Mouse (Mus musculus): ENCODE measurements around the gene Zfp169.

DNA sequence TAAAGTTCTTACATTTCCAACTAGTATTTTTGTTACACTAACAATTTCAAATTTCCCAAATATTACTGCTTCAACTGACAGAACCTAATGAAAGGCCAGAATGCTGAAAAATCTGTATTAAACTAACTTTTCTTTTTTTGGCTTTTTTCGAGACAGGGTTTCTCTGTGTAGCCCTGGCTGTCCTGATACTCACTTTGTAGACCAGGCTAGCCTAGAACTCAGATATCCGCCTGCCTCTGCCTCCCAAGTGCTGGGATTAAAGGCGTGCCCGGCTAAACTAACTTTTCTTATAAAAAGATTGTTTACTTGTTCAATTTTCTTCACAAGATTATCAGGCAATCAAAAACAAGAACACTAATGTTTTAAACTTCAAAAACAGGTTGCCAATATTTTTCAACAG is 31.6 kb upstream of the Zfp169 start:
- TF ChIP-seq CTCF (IDR thresholded peaks at IDR 0.05; ENCODE audit: insufficient read depth, low read depth, low read length) (no peak), POLR2A (IDR thresholded peaks at IDR 0.05; ENCODE audit: insufficient read depth, low read depth, low read length) (no peak)

Measured in olfactory bulb, adult 2 months (tissue).